Mouse (Mus musculus) cerebellum, adult 18-20 months (tissue): ENCODE results near the gene Mrps27.
A peak's percentile ranks its signal among the peaks of the same experiment; 100 is the strongest.
"Not testable (repeated sequence)": the region's sequence is repeated elsewhere in the genome, so short reads cannot be mapped to it uniquely, and the experiment has no call there.

Source experiments
- DNase-seq, 2 experiments: peaks; one replicate each; pipeline ENCODE4 v3.0.0; 2021

Gene Mrps27

DNA sequence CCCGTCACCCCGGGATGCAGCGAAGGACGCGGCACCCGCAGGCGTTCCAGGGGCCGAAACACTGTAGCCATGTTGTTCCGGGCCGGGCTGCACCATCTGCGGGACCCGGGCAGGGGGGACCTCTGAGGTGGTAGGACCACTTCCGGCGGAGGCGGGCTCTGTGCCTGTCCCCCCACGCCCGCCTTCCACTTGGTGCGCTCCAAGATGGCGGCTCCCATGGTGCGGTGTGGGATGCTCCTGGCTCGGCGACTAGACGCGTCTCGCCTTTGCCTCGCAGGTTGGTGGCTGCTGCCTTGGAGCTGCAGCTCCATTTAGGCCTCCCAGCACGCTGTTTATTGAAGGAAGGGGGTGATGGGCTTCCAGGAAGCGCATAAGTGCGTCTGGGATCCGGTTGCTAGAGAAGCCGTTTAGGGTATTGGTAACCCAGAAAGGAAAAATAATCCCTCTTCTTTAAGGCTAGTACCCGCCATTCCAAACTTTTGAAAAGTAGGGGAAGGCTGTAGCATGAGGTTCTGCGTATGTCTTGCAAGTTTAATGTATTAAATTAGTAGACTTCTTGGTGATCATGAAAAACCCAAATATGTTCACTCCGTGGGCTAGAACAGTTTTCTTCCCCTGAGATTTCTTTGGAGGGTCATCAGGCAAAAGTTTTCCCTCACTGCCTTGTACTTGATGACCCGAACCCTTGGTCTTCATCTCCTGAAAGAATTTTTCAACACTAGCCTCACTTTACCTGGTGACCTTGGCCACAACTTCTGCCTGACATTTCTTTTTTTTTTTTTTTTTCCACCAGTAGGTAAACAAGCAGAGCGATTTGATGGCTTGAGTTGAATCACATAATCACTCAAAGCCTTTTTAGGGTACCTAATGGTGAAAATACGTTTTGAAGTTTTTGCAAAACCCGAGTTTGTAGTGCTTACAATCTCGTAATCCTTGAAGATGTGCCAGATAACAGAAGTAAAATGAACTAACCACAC is at the start of gene Mrps27, which contains the start of gene Ptcd2:
Gene Mrps27, plus strand, starts transcription at position 188 of the 977 bp plus-strand sequence.
Gene Ptcd2, minus strand, starts transcription at position 107 of the 977 bp plus-strand sequence.
- DNase-seq: peak; percentile 98 to 99

DNA sequence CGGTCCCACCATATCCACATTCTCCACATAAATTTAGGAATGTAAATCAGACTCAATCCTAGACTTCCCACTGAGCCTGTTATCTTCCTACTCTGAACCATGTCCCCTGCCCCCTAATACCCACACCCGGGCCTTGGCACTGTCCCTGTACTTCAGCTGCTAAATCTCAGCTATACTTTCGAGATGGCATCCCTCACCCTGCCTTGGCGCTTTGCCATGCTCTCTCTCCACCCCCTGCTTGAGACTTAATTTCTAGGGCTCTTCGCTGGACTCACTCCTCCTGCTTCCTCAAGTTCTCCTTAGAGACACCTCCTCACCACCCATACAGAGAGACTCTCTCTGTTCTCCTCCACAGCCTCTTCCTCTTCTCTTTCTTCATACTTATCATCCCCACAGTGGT is 44.7 kb upstream of the Mrps27 start:
- no peak for DNase-seq

DNA sequence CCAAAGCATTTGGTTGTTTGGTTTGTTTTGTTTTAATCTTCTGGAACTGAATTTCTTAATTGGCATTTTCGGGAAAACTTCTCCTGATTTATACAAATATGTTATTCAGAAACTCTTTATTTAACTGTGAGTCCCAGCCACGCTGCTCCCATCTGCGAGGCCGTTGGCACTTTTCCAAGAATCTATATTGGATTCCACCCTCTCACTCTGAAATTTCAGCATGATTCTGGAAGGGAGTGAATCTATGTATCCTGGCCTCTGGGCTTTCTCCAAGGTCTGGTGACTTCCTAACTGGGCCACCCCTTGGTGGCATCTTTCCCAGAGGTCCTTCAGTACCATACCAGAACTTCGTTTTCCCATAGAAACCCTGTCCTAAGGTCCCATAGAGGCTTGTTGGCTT is 40.7 kb upstream of the Mrps27 start:
- no peak for DNase-seq

DNA sequence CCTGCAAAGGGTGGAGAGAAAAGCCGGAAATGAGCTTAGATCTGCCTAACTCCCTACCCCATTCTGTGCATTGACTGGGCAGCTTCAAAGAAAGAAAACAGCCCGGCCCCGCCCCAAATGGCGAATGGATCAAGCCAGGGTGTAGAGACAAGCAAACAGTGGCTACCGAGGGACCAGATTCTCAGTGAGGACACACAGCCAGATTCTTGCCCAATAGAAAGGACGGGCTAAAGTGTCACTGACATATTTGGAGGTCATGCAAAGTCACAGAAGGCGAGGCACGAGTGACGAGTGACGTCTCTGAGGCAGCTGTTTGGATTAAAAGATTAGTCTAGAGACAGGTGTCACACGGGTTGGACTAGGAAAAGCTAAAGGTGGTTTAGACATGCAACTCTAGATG is 40.2 kb upstream of the Mrps27 start:
- no peak for DNase-seq

DNA sequence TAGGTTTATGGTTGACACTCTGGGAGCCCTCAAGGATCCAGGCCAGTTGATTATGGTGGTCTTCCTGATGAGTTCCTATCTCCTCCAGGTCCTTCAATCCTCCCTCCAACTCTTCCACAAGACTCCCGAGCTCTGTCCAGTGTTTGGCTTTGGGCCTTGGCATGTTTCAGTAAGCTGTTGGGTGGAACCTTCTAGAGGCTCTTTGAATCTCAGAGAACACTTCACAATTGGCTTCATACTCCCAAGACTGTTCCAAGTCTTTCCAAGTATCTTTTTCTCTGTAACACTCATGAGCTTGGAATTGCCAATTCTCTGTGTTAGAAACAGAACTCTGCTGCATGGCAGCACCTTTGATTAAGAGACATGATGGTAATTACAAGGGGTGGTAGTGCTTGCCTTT is 39.4 kb upstream of the Mrps27 start:
- DNase-seq: no peak

DNA sequence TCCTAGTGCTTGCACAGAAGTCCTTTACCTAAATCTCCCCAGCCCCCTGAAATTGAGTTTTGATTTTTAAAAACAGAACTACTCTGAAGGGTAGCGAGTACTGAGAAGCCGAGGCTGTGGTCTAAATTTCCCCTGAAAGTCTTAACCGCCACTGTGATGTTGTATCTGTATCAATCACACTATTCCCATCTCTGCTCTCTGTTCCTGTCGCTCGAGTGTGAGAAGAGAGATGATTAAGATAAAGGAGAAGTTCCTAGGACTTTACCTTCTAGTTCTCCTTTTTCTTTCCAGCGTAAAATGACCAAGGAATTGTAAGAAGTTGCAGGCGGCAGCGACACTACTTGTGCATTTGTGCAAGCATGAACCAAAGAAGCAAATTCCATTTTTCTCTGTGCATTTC is 38.4 kb upstream of the Mrps27 start:
- no peak for DNase-seq

DNA sequence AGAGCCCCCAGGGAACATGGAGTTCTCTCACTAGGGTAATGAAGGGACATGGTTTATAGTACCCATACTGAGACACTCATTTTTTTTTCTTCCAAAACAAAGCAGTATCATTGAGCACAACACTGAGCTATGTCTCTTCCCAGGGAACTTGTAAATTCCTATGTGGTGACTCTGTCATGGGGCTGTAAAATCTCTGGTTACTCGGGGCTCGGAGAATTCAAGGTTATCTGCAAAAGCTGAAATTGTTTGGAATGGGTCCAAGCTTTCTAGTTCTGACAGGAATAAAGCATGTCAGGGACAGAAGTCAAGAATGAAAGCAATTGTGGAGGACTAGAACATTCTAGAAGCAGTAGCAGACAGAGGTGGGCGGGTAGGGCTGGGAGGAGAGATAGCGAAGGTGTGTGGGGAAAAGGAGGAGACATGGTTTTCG is 36.6 kb upstream of the Mrps27 start:
- no peak for DNase-seq

DNA sequence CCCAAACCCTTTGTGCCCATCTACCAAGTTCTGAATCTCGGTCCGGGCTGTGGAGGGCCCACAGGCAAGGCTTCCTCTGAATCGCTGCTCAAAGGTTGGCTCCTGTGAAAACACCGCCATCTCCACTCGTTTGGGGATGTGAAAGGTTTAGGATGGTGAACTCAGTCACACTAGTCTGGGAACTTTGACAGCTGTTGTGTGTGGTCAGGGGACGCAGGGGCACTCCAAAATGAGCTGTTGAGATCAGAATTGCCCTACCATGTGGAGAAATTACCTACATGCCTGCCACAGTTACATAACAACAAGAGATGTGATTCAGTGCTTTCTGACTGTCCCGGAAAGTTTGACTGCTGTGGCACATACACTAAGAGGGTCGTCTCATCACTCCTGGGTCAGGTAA is 36.2 kb upstream of the Mrps27 start:
- no peak for DNase-seq

DNA sequence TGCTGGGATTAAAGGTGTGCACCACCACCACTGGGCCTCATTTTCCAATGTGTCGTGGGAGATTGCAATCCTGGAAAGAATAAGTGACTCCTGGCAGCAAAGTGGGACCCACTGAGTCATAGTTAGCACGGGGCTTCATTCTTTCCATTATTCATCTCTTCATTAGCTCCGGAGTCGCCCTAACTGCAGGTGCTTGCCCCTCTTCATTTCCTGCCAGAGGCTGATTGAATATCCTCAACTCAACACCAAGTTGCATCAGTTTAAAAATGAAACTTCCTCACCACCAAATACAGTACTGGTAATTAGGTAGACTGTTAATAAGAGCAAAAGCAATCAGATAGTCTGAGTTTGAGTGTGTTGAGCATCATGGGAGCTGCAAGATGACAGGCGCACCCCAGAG is 30.5 kb upstream of the Mrps27 start:
- DNase-seq: no peak

DNA sequence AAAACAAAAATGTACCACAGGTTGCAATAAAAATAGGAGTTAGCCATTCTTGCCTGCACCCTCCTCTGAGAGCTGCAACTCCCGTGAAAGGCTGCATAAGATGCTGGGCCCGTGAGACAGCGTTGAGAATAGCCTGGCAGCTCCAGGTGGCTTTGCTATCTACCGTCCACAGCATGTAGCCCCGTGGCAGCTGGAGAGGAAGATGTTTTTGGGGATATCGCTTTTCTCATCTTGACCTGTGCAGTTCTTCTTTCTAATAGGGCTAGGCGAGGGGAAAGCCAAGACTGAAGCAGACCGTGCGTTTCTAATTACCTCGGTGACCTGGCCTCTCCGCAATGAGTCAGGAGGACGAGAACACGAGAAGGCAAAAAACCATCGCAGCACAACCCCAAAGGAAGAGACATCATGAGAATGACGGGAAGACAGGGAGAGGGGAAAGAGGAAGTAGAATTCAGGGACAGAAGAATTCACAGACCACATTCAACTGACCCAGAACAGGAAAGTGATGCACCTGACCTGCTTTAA is 29.9 kb upstream of the Mrps27 start:
- no peak for DNase-seq

DNA sequence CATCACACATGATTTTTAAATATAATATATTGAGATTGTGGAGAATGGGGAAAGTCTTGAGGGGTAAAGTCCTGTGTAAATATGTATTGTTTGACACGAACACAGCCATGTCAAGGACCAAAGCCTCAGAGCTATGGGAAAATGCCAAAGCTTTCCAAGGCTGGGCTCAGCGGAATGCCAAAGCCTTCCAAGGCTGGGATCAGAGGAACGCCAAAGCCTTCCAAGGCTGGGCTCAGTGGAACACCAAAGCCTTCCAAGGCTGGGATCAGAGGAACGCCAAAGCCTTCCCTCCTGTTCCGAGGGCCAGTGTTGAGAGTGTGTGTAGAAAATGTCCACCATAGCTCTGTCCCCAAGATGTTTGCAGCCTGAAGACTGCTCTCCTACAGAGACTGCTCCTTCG is 28.2 kb upstream of the Mrps27 start:
- no peak for DNase-seq

DNA sequence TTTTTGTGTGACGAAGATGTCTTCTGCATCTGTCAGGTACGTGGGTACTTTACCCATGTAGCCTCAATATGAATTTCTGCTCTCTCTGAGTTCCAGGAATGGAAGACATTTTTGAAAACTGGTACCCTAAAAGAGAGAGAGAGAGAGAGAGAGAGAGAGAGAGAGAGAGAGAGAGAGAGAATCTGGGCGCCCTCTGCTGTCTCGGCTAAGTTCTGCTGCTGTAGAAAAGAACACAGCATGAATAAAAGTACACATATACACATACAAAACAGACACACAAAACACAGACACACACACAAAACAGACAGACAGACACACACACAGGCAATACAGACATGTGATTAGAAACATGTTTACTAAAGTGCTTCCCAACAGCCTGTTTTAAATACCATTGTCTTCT is 27.5 kb upstream of the Mrps27 start:
- DNase-seq: peak; percentile 31 to 35

DNA sequence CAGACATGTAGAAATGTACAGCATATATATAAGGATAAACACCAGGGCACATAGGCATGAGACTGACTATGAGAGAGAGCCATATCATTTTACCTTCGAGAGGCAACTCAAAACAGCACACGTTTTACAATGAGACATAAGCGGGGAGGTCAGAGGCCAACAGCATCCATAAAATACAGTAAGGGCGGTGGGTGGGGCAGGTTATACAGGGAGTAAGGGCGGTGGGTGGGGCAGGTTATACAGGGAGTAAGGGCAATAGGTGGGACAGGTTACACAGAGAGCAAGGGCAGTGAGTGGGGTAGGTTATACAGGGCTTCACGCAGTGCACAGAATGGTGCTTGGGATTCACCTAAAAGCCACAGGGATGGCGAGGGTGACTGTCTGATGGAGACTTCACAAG is 24.1 kb upstream of the Mrps27 start:
- DNase-seq: no peak

DNA sequence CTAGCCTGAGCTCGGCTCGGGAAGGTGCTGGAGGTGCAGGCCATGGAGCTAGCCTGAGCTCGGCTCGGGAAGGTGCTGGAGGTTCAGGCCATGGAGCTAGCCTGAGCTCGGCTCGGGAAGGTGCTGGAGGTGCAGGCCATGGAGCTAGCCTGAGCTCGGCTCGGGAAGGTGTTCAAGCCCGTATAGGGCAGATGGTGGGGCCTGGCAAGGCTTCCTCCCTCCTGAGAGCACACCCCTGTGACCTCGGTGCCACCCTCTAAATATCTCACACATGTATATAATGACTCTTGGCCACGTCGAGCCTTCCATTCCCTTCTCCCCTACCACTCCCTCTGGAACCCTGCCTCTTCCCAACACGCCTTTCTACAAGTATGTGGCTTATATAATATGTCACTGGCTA is 21.7 kb upstream of the Mrps27 start:
- DNase-seq: not testable (repeated sequence)

DNA sequence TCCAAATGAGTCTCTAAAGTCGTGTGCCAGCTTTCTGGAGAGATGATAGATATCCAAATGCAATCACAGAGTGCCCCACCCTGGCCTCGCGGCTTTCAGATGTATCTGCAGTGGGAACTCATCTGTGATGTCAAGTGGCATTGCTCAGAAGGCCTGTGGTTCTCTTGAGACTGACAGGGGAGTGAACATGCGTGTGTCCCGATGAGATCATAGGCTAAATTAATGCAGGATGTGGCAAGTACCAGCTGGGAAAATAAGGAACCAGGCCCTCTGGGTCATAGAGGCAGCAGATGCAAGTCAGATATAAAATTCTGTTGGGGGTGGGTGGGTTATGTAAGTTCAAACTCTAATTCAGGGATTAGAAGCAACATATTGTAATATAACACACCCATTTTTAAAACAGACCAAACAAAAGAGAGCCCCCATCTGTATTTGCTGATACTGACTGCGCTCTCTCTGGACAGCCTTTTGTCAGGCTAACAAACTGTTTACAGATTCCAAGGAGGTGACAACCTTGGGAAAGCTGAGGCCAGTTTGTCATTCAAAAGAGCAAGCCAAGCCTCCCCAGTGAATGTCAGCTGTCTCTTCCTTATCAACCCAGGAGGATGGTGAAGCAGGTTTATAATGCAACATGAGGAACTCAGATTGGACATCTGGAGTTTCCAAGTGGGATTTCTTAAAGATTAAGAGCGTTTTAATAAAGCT is 20.8 kb upstream of the Mrps27 start:
- no peak for DNase-seq

DNA sequence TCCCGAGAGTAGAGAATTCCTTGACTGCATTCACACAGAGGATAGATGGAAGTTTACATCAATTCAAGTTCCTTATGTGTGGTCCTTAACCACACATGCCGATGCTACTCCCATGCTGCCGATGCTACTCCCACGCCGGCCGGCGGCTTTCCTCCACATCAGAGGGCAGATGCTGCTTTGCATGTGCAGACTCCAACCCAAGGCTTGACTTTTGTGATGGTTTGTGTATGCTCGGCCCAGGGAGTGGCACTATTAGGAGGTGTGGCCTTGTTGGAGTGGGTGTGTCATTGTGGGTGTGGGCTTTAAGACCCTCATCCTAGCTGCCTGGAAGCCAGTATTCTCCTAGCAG is 20.3 kb upstream of the Mrps27 start:
- not testable (repeated sequence) for DNase-seq

DNA sequence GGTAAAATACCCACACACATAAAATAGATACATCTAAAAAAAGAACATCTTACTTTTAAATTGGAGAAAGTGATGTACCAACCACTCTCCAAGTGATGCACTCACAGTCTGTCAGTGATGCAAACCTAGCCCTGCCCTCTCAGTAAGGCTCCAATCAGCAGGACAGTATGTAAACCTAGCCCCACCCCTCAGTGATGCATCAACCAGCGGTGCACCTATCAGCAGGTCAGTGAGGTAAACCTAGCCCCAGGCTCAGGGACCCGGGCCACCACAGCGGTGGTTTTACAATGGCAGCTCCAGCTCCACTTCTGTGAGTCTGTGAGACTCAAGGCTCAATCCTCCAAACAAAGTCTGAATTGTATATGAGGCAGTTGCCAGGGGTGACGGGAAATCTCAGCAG is 13.3 kb upstream of the Mrps27 start:
- no peak for DNase-seq

DNA sequence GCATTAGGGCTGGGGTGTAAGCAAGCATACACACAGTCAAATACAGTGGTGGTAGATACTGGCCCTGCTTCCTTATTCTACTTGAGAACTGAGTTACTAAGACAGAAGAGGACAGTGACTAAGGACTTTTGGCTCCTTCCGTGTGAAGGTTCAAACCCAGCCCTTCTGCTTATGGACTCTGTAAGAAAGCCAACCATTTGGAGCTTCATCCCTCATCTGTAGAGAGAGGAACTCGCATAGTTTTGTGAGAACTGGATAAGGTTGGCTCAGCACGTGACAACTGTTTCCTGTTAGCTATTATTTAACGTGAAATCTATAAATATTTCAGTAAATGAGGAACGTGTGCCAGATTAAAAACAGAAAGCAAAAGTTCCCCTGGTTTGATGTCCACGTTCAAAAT is 7.1 kb upstream of the Mrps27 start:
- no peak for DNase-seq

DNA sequence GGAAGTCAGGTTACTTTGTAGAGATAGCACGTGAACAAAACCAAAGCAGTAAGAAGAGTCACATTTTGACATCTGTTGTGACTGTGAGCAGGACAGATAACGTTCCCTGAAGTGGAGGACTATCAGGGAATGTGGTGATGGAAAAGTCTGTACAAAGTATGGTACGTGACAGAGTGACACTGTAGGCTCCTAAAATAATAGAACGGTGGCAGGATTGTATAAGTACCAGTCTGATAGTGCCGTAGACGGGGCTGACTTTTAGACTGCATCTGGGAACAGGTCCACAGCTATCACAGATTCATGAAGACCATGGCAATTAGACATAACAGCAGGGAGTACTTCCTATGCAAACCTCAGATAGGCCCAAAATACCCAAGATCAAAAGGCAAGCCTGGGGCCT is 3.1 kb upstream of the Mrps27 start:
- DNase-seq: no peak

DNA sequence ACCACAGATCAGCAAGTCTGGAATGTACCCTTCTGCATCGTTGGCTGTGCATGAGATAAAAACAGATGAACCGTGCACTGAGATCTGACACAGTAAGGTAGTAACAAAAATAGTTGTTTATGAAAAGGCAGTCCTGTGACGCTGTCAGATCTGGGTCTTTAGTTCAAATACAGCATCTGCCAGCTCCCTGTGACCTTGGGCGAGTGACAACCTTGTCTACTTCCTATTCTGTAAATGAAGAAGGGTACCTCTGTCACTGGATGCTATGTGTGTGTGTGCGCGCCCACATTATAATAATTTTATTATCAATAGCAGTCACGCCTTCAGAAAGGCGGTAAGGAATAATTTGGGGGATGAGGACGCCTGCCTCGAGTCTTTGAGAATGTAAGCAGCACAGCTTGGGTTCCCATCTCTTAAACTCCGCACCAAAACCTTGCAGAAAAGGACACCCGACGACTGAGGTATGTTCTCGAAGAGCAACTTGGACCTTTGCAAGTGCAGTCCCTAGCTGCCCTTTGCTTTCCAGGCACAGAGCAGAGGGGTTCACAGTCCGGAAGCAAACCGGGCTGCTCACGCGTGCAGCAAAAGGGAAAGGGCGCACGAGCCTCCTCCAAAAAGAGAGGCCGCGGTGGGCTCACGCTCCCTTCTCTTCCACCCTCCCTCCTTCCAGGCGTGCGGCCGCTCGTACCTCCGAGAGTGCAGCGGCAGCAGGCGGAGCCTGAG is 549 bp upstream of the Mrps27 start:
- no peak for DNase-seq

DNA sequence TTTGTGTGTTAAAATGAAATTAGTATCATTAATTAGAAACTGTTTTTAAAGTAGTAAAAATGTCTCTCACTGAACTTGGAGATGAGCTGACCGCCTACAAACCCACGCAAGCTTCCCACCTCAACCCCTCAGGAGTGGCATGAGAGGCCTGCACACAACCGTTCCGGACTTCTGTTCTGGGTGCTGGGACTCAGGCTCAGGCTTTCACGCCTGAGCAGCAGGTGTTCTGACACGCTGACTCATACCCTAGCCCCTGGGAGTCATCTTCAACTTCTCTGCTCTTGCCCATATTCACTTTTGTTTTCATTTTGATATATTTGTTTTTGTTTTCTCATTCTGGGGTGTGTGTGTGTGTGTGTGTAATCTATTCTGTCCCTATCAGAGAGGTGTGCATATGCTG is 5.4 kb downstream of the Mrps27 start:
- DNase-seq: no peak

DNA sequence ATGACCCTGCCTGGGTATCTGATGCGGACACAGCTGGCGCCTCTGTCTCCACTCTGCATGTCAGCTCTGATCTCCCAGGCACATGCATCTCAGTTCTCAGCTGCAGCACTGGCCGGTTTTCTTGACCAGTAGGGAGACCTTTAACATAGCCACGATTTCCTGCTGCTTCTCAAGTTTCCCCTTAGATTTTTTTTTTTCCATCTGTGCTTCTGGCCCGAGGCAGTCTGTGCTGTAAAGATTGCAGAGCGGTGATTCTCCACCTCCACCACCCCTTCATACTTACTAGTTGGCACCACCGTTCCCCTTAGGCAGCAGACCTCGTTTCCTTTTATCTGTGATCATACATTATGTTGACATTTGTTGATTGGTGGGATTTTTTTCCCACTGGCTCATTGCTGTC is 6.6 kb downstream of the Mrps27 start:
- no peak for DNase-seq

DNA sequence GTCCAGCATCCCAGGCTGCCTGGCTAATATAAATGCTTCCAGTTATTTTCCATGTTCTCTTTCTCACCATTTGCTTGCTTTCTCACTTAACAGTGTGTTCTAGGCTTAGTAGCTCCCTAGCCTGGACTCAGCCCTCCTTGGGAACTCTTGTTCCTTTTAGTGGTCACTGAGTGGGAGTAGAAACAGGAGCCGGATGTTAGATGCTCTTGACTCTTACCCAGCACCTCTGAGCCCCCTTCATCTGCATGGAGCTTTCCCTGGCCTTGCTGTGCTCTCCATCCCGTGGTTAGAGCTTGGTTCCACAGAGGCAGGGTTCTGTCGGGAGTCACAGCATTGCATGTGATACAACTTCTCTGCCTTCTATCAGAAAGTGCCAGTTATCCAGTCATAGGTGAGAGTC is 7.0 kb downstream of the Mrps27 start:
- DNase-seq: no peak
